Mouse (Mus musculus): ENCODE results near the gene Dennd6b. TPM values are rescaled to one million over a fixed set of nuclear protein-coding genes. Genes with fewer than 3 reads are reported as not detected.

The Dennd6b gene
- total RNA-seq, 2 experiments from 2014 or later, result 45.9 to 52.9 TPM

DNA sequence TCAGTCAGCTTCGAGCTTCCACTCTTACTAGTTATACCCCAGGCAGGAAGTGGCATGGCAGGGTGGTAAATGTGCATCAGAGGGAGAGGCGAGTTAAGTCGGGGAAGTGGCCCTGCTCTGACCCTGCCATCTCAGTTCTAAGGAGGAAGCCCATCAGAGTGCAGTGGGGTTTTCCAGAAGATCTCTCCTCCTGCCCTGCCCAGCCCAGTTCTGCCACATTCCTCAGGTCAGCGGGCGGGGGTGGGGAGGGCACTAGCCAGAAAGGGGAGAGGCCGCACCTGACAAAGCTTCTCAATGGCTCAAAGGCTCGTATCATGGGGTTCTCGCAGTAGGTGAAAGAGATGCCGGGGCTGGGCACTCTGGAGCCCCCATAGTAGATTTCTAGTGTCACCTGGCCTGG is 34.9 kb downstream of the Dennd6b start:
- DNase-seq (ENCODE audit: low spot score in 2 of 2), result no peak

DNA sequence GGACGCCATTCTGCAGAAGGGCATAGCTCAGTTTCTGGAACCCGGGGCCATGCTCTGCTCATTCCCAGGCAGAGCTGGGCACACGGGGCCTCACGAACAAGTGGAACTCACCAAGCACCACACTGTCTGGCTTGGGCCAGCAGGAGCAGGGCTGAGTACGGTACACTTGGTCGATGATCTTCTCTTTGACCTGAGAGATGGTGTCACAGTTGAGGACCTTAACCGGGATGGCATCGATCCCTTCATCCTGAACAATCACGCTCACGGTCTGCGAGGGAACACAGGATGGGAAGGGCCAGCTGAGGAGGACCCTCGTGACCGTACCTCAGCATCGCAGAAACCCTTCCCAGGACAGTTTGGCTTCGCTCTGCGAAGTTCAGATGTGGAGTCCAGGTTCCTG is 37.8 kb downstream of the Dennd6b start:
- no peak for DNase-seq (ENCODE audit: low spot score in 2 of 2)

DNA sequence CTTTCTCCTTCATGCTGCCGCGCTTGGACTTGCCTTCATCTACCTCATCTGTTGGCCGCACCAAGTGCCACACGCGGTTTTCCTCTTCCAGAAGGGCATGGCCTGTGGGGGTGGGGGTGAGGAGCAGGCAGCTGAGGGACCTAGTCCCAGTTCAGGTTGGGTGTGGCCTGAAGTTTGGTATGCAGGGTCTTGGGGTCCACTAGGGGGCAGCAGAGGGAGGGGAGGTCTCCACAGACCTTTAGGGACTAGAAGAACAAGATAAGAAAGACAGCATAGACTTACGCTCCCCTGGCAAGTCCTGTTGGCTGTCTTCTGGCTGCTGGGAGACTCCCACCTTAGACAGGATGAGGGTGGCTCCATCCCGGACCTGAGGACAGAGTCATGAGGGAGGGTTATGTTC is 38.3 kb downstream of the Dennd6b start:
- DNase-seq (ENCODE audit: low spot score in 2 of 2), result peak; percentile 55 to 68

DNA sequence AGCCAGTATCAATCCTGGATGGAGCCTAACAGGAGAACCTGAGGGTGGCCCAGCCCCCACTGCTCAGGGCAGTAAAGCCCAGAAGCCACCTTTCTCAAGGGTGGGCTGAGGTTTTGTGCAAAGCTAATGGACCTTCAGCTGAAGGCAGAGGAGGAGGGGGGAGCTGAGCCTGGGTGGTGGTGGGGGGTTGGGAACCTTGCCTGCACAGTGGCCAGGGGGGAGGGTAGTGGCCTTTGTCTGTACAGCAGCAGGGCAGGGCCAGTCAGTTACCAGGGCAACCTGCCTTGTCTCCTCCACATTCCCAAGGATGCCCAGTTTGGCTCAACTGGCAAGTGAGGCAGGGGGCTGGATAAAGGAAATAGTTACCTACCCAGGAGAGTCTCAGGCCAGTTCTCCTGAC is 44.0 kb downstream of the Dennd6b start:
- no peak for DNase-seq (ENCODE audit: low spot score in 2 of 2)

DNA sequence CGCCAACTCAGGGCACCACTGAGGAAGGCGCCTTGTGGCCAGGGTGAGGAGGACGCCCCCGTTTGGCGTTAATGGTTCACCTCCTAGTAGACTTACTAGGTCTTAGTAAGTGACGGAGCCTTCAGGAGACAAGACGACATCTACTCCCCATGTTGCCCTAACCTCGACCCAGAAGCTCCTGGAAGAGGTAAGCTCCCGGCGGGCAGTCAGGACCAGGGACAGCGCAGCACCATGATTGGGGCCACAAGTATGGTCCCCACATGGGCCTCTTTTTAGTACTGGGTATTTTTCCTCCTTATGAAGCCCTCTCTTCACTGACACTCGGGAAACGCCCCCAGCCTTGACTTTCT is 46.3 kb downstream of the Dennd6b start:
- no peak for DNase-seq (ENCODE audit: low spot score in 2 of 2)

DNA sequence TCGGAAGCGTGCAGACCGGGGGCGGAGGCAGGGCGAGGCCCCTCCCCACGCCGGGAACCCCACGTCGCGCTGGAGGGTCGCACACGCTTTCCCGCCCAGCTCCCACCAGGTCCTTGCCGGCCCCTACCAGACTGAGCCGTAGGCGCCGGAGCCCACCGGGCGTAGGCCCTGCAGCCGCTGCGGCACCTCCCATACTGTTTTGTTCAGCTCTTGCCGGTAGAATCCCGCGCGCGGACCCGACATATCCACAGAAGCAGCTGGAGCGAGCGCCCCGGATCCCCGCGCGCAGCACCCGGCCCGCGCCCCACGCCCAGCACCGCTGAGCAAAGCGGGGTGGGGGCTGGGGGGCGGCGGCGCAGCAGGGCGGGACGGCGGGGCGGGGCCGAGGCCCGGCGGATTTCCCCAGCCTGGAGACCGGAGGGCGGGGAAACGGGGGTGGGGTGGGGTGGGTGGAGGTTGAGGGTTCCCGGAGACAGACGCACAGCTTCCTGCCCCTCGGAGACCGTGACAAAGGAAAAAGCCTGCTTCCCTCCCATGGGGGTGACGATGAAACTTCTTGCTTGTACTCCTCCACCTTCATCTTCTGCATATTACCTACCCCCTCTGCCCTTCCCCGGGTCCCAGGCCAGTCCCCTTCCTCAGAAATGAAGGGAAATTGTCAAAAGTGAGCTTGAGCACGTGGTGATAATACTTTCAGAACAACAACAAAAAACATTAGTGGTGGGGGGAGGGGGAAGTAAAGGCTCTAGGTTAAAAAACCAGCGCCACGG is 46.8 kb downstream of the Dennd6b start, which contains the start of gene Mapk11:
TSS of gene Mapk11 (minus strand) at position 358 of the 770 bp plus-strand sequence.
- DNase-seq (ENCODE audit: low spot score in 2 of 2), result peak; percentile 42 to 61

DNA sequence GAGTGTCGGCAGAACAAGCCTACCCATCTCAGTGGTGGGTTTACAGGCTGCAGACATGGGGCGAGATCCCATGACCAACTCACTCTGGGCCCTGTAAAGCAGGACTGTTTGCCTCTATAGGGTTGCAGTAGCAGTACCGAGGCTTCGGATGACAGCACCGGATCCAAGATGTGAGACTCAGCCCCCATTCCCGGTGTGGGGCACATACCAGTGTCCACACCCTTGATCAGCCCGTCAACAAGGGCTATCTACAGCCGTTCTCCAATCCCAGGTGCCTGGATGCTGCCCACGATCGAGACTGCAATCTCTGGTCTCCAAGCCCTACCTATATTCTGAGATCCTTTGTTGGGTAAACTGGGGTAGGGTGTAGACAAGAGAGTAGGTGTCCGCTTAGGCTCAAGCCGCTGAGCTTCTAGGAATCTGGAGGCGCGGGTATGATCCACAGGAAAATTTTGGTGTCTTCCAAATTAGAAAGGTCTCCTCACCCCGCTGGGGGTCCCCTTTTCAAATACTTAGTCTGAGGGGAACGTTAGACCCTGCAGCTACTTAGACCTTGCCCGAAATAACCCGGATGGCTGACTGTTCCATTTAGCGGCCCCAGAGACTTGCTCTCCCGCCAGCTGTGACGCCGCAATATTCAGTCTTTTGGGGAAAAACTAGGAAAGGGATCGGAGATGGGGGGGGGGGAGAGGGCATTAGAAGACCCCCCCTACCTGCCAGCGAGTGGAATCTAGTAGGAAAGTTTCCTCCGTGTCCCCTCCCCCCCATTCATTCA is 47.6 kb downstream of the Dennd6b start:
- DNase-seq (ENCODE audit: low spot score in 2 of 2), result peak in 1 of 2 experiments; percentile 15

DNA sequence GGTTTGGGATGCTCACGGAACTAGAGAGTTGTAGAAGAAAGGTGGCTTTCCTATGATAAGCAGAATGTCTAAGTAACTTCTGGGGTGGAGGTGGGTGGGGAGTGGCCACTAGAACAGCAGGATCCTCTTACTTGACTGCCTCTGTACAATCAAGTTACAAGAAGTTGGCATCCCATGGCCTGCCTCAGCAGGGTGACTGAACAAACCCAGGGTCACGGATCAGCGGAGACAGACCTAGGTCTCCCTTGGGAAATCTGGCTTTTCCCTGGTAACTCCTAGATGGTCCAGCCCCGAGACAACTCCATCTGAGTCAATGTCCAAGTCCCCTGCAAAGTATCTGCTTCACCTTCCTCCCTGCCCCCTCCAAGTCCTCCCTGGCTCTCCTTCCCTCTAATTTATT is 48.4 kb downstream of the Dennd6b start:
- DNase-seq (ENCODE audit: low spot score in 2 of 2), result no peak

DNA sequence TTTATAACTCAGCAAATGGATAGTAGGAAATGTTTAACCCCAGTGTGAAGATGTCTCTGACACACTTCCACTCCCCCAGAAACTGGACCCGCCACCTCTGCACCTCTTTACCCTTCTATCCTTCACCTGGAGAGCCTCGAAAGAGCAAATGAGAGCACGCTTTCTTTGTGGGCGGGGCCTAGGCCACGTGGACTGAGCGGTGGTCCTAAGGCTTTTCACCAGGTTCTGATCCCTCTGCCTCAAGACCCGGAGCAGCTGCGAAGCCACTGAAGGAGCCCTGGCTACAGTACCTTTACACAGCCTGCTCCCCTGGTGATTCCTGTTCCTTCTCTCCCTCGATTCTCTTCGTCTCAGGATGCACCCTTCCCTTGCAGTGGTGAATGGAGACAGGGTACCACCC is 48.8 kb downstream of the Dennd6b start:
- no peak for DNase-seq (ENCODE audit: low spot score in 2 of 2)

DNA sequence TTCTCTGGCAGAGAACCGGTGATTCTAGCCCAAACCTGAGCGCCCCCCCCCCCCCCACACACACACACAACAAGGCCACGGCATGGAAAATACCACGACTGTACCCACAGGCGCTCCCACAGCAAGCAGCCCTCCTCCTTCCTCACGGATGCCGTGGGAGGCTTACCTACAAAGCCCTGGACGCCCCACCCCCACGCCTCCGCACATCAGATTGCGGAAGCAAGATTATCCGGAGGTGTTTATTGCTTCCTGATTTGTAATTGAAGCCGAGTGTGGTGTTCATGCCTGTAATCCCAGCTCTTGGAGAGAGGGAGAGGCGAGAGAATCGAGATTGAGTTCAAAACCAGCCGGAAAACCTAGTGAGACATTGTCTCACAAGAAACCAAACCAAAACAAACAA is 49.3 kb downstream of the Dennd6b start:
- peak; percentile 54 to 65 for DNase-seq (ENCODE audit: low spot score in 2 of 2)

DNA sequence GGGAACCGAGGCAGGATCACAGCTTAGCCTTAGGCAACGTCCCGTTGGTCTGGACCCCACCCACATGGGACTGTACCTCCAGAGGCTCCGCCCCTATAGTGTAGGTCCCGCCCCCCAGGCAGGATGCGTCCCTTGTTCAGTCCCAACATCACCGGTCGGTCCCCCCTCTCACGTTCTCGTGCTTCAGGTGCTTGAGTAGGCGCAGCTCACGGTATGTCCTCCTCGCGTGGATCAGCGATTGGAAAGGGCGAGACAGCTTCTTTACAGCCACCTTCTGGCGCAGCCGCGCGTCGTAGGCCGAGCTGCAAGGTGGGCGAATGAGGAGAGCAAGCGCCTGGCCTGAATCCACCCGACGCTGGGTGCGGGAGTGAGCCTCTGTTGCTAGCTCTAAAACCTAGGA is 49.8 kb downstream of the Dennd6b start:
- DNase-seq (ENCODE audit: low spot score in 2 of 2), result peak; percentile 75 to 85

DNA sequence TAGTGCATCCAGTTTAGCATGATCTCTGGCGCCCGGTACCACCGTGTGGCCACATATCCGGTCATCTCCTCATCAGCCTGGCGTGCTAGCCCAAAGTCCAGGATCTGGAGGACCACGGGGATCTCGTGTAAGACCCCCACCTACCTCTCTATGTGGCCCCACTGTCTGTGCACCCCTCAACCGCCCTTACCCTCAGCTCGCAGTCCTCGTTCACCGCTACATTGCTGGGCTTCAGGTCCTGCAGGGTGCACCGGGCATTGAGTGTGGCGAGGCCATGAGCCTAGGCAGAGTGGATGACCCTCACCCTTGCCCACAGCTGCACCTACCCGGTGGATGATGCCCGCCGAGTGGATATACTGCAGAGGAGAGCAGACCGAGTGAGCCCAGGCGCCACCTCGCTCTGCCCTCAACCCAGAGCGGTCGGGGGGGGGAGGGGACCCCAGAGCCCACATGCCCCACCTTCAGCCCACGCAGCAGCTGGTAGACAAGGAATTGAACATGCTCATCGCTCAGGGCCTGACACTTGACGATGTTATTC is 50.4 kb downstream of the Dennd6b start:
- DNase-seq (ENCODE audit: low spot score in 2 of 2), result no peak

DNA sequence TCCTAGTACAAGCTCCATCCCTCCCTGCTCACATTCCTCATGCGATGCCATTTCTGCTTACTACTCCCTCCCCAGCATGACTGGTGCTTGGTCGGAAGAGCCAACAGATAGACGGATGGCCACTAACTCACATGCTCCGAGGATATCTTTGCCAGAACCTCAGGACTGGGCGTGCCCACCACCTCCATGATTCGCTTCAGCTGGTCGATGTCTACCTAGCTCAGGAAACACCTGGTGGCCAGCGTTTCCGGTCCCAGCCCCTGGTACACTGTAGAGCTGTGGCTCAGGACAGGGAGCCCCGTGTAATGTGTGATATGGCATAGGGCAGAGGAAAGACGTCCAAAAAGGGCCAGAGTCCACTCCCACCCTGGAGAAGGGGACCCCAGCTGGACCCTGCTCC is 51.3 kb downstream of the Dennd6b start:
- DNase-seq (ENCODE audit: low spot score in 2 of 2), result no peak

DNA sequence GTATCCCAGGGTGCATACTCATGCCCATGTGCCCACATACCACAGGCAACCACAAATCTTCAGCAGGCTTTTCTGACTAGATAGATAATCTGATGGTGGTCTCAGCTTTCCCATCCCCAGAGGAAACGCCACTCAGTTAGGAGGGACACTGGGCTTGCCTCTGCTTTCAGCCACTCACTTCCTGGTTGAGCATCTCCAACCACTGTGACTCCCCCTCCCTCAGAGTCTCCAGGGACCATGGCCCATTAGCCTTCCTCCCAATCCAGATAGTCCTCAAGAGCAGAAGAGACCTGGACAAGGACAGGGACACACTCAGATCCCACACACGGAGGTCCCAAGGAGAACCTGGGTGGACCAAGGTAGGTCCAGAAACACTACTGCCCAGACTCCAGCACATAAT is 53.2 kb downstream of the Dennd6b start:
- DNase-seq (ENCODE audit: low spot score in 2 of 2), result no peak

DNA sequence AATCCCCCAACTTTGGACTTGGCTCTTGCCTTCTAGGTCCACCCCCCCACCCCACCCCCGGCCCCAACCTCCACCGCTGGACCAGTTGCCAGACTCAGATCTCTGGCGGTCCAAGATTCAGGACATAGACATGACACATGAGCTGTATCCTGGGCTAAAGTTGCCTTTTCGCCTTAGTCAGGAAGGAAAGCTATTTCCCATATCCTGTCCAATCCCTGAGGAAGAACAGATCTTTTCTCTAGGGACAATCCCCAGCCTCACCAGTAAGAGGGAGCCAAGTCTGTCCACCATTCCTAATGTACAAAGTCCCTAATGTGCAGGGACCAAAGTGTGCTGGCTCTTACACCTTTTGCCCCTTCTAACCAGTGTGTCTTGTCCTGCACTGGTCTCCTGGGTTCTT is 54.4 kb downstream of the Dennd6b start:
- DNase-seq (ENCODE audit: low spot score in 2 of 2), result no peak

DNA sequence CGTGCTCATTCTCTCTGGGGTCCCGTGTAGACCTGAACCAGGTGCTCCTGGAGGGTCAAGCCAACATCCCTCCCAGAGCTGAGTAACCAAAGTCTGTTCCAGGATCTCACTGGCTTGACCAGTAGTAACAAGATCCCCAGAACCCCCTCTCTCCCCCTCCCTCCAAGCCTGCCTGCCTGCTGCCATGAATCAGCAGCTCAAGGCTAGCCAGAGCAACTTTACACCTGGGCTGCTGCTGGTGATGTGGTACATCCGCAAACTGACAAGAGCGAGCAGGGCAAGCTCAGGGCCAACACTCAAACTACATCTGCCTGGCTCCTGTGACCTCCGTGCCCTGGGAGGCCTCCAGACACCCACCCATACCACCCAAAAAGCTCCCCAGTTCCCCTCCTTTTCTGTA is 54.9 kb downstream of the Dennd6b start:
- no peak for DNase-seq (ENCODE audit: low spot score in 2 of 2)

DNA sequence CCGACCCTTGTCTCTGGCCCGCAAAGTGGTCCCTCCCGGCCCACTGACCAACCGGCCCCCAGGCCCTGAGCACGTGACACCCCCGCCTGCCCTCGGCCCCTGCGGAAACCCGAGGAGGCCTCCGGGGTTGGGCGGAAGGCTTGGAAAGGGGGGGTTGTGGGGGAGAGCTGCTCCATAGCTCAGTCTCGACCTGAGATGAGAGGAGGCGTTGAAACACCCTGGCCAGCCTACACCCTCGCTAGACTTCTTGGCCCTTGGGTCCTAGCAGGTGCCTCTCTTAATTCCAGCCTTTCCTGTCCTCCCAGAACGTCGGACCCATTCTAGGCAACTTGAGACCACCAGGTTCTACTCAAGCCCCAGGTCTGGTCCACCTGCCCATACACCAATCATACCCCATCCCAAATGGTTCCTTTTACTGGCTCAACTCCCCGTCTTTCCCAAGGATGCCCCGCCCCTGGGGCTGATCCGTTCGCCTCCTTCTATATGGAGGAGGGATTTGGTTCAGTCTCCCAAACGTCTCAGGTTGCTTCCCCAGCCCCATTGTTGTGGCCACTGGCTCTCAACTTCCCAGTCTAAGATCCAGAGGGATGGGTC is 55.5 kb downstream of the Dennd6b start, which contains the start of gene Mapk12:
TSS of gene Mapk12 (minus strand) at position 45 of the 594 bp plus-strand sequence.
- DNase-seq (ENCODE audit: low spot score in 2 of 2), result peak; percentile 31 to 36

DNA sequence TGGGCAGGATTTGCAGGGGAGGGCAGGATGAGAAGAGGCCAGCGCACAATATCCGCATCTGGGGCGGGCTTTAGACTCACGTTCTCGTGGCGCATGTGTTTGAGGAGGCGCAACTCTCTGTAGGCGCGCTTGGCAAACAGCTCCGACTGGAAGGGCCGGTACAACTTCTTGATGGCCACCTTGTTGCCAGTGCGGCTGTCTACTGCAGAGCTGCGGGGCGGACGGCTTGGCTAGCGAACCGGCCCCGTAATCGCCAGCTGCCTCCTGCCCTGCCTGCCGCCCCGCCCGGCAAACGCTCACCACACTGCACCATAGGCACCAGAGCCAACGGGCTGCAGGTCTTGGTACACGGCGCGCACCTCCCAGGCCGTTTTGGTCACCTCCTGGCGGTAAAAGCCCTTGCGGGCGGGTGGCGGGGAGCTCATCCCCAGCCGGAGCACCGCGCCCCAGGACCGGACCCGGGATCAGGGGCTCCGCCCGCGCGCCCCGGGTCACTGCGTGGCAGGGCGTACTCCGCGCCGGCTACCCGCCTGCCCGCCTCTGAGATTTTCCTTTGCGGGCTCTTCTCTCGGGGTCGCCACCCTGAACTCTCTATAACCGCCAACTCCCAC is 56.1 kb downstream of the Dennd6b start:
- peak; percentile 75 to 85 for DNase-seq (ENCODE audit: low spot score in 2 of 2)

DNA sequence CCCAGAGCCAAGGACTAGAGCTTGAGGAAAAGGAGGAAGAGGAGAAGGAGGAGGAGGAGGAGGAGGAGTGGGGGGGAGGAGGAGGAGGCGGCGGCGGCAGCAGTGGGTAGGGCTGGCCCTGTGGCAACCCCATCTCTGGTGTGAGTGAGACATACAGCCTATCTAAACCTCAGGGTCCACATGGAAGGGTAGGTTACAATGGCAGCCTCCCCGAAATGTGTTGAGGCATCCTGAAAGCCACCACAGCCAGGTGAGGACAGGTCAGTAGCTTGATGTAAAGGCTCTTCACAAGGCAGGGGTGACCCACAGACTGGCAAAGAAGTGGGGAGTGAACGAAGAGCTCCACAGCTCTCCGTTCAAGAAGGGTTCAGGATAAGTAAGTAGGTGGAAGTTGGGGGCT is 57.8 kb downstream of the Dennd6b start:
- DNase-seq (ENCODE audit: low spot score in 2 of 2), result no peak

DNA sequence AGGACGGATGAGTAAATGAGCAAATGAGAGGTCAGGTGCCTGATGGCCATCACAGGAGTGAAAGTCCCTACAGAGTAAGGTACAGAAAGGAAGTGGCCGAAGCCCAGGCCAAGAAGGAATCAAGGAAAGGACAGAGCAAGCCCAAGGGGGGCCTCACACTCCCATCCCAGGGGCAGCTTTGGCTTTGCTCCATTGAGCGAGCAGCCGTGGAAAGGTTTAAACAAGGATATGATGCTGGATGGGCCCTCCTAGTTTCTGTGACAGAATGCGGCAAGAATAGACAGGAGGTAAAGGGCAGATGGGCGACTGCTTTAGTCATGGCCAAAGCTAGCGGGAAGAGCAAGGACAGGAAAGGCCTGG is 58.3 kb downstream of the Dennd6b start:
- DNase-seq (ENCODE audit: low spot score in 2 of 2), result no peak

DNA sequence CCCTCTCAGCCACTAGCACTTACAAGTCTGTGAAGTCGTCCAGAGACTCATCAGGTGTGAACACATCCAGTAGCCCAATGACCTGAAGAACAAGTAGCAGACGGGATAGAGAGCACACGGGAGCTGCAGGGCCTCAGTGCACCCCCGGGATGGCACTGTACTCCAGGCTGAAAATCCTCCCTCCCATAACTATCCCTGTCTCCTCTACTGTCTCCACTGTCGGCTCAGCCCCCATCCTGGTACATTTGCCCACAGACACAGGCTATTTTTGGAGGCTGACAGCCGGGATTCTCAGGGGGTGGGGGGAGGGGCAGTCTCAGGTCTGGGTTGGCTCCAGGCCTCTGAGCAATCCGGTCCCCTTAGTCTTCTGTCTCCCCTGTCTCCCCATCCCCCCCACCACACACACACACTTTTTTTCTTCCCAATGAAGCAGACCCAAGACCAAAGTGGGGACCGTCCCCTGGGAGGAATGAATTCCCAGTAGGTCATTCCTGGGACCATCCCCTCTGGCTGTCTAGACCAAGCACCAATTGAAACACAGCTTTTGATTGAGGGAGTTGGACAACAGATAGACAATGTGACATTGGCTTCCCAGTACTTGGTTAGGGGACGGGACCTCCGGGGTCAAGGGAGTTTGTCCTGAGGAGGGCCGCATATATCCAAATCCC is 58.8 kb downstream of the Dennd6b start:
- DNase-seq (ENCODE audit: low spot score in 2 of 2), result no peak
